Mouse (Mus musculus) kidney, adult 2 months (tissue): ENCODE measurements around the gene Lyve1.

Experiments
- CTCF ChIP-seq: fragments of 200-500 bp; conservative IDR thresholded peaks from 2 replicates; pipeline ENCODE4 v1.5.1; 2011; ENCODE audit warnings: low read depth, mild to moderate bottlenecking, control low read depth, low read length, moderate library complexity, mixed read lengths; ENCODE audit not compliant: insufficient read depth, insufficient read length
- POLR2A ChIP-seq: fragments of 200-500 bp; IDR thresholded peaks from one replicate; pipeline ENCODE4 v1.6.1; 2011; ENCODE audit warnings: low read depth, low read length, control low read depth

DNA sequence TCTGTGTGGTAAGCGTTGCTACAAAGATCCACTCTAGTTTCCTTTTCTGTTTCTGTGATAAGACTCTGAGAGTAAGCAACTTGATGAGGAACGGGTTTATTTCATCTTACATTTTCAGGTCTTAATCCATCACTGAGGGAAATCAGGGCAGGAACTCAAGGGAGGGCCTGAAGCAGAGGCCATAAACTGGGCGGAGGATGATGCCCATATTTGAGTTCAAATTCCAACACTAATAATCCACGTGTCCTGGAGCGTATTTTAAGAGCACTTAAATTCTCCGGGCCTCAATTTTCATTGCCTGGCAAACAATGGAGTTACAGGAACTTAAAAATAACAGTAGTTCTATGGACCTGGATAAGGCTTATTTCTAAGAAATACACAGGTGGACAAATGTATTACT lies 2.5 kb upstream of the Lyve1 start:
- TF ChIP-seq POLR2A (no peak), CTCF (no peak)
